Mouse (Mus musculus) embryo, embryonic 11.5 days (tissue): ENCODE measurements around the gene Mfsd11.
"Not testable (repeated sequence)": the region's sequence is repeated elsewhere in the genome, so short reads cannot be mapped to it uniquely, and the experiment has no call there.

Experiments
- DNase-seq: peaks from one replicate; pipeline ENCODE4 v3.0.0-alpha.2; 2012; ENCODE audit warnings: low read depth, low spot score

Gene Mfsd11

GRCm38 (mm10) chr11:116881440-116881839, 29.2 kb downstream of the Mfsd11 start:
- no peak for DNase-seq

DNA sequence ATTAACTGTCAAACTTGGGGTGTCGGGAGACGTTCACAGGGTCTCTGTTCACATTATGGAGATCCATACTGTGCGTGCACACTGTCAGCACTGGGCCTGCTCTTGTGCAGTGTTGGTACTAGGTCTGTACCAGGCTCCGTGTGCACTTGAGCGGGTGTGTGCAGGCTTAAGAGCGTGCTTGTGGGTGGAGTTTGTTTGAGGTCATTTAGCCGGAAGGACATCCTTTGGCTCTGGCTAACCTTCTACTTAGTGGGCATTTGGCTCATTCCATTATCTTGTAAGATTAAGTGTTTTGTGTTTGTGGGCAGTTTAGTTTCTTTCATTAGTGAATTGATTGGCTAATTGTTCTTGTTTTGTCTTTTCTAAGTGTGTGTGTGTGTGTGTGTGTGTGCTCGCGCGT, 30.2 kb downstream of the Mfsd11 start:
- no peak for DNase-seq

GRCm38 (mm10) chr11:116884061-116884460, 31.8 kb downstream of the Mfsd11 start:
- DNase-seq, result no peak

- DNase-seq, result peak; percentile 81
Measured at GRCm38 (mm10) chr11:116885275-116886151, 33.3 kb downstream of the Mfsd11 start.

GRCm38 (mm10) chr11:116887136-116887535, 34.9 kb downstream of the Mfsd11 start:
- DNase-seq, result no peak

DNA sequence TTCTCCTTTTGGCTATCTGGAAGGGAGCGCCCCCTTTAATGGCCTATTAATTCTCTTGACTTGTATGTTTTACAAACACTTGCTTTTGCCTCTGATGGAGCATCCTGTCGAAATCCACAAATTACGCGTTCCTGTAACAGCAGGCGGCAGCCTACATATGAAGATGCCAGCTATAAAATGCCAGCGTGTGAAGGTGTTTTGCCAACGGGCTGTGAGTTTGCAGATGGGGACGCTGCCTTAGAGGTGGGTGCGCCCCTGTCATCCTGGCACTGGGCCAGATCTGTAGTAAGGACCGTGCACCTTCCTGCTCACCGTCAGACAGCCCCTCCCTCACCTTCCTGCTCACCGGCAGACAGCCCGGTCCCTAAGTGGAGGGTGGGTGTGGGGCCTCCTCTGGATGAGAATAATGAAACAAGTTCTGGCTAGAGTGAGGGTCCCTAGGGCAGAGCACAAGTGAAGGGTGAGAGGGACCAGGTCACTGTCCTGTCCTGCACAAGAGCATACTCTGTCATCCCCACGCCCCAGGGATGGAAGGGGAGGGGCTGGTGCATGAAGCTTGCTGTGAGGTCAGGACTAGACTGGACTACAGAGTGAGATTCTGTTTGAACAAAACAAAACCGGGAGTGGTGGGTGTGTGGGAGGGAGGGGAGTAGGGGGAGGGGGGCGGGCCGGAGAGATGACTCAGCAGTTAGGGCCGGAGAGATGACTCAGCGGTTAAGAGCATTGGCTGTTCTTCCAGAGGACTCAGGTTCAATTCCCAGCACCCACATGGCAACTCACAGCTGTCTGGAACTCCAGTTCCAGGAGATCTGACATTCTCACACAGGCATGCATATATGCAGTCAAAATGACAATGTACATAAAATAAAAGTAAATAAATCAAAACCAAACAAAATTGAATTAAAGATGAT, 41.5 kb downstream of the Mfsd11 start:
- DNase-seq, result no peak

GRCm38 (mm10) chr11:116895402-116895801, 43.2 kb downstream of the Mfsd11 start:
- no peak for DNase-seq

GRCm38 (mm10) chr11:116899247-116899646, 47.0 kb downstream of the Mfsd11 start:
- no peak for DNase-seq

- DNase-seq, result not testable (repeated sequence)
Measured at GRCm38 (mm10) chr11:116902588-116902987, 50.3 kb downstream of the Mfsd11 start.

GRCm38 (mm10) chr11:116905741-116906456, 53.7 kb downstream of the Mfsd11 start:
- DNase-seq, result no peak

DNA sequence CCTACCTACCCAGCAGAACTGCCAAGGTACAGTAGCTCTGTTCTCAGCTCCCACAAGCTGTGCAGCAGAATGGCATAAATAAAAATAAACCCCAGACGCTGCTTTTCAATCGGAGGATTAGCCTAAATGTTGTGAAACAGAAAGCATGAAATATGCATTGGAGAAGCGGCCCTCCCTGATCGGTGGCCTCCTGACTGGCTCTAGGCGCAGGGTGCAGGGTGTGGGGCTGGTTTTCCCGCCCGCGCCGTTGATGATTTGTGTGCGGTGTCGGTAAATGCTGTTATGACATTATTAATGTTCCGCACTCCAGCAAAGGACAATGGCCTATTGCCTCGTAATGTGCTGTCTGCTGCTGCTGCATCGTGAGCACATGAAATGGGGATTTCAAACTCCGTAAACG, 61.3 kb downstream of the Mfsd11 start:
- no peak for DNase-seq

DNA sequence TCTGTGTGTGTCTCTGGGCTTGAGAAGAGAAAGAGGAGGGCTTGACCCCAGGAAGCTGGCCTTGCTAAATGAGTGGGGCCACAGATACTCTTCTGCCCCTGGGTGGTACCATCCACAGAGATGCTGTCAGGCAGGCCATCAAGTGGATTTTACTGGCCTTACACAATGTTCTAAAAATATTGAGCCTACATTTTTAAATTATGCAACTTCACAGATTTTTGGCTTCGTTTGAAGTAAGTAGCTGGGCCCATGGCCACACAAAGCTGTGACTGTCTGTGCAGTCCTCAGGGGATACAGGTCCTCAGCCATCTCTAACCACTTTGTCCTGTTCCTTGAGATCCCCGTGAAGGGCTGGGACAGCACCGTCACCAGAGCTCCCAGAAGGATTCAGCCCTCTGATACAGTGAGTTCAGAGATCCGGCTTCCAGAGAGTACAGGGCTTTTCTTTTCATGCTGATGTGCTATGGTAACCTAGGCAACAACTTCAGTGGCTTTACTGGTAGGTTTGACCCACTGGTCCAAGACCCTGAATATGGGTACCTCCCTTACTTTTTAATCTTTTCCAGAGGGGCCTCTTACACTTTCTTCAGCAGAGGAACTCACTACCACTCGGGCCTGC, 62.1 kb downstream of the Mfsd11 start:
- DNase-seq, result no peak

DNA sequence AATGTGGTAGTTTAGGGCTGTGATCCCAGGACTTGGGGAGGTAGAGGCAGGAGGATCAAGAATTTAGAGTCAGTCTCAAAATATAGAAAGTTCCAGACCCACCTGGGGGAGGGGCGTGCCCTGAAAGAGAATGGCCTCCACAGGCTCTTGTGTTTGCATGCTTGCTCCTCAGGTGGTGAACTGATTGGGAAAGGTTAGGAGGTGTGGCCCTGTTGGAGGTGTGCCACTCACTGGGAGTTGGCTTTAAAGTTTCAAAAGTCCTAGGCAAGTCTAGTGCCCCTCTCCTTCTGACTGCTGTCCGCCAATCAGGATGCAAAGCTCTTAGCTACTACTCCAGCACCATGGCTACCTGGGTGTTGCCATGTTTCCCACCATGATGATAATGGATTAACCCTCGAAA, 63.0 kb downstream of the Mfsd11 start:
- no peak for DNase-seq

GRCm38 (mm10) chr11:116917361-116917760, 65.1 kb downstream of the Mfsd11 start:
- DNase-seq, result no peak

- DNase-seq, result peak; percentile 87
Measured at GRCm38 (mm10) chr11:116918323-116919185, 66.3 kb downstream of the Mfsd11 start, which contains the start of gene Mgat5b. Mgat5b (plus strand) TSS chr11:116918863.

DNA sequence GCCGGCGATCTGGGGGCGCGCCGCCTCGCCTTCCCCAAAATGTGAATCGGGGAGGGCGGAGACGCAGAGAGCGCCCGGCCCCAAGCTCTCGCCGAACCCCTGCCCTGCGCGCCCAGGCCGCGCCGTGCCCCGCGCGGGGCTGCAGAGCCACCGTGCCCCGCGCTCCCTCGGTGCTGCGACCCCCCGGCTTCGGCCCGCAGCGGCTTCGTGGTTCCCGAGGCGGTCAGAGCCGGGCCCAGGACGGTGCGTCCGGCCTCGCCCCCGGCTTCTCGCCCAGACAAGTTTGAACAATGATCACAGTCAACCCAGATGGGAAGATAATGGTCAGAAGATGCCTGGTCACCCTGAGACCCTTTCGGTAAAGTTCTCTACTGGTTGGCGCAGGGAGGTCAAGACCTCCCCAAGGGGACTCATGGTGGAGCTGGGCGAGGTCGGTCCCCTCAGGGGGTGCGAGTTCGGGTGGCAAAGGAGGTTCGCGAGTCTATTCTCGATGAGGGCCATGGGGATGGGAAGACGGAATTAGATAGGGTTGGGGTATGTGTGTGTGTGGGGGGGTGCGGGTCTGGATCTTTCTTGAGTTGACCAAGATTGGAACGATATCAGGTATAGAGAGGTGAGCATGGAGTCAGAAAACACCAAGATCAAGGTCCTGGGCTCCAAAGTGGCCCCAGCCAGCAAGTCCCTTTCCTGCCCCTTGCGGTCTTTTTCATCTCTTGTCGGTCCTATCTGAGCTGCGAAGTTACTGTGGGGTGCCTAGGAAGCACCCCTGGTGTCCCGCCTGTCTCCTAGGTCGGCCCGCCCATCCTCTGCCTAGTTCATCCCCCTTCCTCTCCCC, 67.2 kb downstream of the Mfsd11 start:
- DNase-seq, result no peak

DNA sequence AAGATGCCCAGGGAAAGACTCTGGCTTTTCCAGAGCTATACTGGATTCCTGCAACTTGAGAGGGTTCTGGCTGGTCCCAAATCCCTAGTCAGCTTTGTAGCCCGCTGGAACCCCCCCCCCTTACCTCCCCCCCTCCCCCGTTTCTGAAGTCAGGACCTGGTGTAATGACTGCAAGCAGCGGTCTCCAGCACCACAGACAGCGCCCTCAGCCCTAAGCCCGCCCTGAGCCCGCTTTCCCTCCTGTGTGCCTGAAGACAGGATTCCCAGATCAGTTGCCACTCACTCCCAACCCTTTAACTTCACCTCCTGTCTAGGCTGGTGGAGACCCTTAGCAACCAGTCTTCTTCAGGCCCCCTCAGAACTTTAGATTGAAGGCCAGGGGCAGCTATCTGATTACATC, 68.5 kb downstream of the Mfsd11 start:
- DNase-seq, result peak; percentile 43

GRCm38 (mm10) chr11:116922058-116922457, 69.8 kb downstream of the Mfsd11 start:
- DNase-seq, result no peak
